Mouse (Mus musculus): ENCODE results near the gene Nr4a2.

The Nr4a2 gene

DNA sequence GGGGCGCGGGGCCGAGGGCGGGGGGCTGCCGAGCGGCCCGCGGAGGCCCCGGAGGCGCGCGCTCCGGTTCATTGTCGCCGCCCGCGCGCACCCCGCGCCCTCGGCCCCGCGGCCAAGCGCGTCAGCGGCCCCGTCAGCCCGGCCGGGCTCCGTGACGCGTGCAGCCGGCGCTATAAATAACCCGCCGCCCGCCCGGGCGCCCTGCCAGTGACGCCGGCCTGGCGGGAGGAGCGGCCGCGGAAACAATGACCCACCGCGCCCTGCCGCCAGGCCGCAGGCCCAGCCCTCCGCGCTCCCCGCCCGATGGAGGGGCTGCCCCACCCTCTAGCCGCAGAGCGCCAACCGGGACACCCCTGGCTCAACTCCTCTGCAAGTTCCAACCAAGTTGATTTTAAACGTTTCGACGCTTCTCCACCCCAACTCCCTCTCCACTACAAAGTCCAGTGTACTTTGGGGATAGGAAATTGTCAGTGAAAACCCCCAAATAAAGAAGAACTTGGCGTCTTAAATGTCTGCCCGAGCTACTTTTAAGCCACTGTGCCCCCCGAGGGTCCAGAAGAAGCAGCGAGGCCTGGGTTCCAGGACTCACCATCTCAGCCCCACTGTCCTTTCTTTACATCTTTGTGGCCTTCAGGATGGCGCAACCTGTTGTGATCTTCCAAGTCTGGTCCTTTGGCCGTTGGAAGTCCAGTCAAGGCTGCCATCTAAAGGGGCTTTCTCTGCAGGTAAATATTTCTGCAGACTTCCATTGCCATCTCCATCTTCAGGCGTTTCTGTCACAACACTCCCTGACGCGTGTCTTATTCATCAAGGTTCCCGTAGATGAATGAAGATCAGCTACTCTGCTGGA lies at the start of gene Nr4a2:
Nr4a2 (minus strand) TSS at position 13 of the 850 bp plus-strand sequence.
- DNase-seq = peak; percentile 92 to 95

DNA sequence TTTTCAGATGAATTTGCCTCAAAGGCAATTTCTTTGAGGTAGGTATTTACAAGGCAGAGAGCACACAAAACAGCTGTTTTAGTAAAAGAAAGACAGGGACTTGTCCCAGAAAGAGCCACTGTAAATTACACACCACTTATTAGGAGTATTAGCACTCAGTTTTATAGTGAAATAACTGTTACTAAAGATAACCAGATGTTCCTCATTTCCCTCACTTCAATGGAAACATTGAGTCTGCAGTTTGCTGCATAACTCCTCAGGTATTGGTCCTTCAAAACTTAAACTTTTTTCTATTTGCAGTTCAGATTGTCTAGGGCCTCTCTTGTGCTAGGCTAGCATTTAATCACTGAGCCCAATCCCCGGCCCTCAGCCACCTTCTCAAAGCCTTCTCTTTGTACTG lies 41.6 kb upstream of the Nr4a2 start:
- DNase-seq = no peak

DNA sequence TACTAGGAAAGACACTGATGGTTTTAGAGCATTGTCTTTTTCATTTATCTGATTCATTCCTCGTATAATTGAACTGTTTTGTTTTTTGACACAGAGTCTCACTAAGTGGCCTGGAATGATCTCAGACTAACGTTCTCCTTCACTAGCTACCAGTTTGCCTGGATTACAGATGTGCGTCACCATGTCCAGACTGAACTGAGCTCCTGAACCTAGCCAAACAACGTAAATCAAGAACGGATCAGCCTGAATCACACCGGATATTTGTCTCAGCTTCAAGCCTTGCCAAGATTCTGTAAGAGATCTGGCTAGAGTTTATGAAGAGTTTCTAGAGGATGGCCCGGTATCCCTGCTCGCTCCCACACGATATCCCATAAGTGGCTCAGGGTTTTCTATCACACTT lies 33.0 kb upstream of the Nr4a2 start:
- no peak for DNase-seq

DNA sequence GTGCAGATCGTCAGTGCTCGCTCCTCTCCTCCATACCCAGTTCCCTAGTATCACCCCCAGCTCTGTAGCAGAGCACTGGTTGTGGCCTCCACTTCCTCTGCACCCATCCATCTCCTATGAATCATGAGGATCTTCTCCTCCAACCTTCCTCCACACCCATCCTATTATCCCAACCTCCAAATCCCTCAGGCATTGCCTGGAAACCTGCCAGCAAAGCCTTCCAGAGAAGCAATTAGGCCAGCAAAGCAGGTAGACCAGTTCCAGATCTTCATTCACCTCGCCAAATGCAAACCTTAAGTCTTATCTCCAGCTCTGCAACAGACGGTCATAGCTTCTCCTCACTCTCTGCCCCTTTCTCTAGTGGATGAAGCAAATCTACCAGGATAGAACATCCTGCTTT lies 26.0 kb upstream of the Nr4a2 start:
- DNase-seq = peak; percentile 31 to 56

DNA sequence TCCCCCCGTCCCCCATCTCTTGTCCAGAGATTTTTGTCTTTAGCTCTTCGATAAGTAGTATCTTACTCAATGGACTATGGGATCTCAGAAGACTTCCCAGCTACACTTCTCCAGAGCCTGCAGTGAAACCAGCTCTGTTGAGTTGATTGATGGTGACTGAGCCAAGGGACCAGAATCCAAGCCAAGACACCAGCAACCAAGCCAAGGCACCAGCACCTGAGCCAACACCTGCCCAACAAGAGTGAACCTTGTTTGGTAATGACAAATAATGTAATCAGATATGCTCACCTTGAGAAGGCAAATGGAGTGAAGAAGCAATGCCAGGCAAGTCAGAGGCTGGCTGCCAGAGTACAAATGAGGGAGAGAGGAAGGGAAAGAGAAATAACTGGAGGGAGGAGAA lies 24.4 kb upstream of the Nr4a2 start:
- DNase-seq = peak; percentile 42 to 51

DNA sequence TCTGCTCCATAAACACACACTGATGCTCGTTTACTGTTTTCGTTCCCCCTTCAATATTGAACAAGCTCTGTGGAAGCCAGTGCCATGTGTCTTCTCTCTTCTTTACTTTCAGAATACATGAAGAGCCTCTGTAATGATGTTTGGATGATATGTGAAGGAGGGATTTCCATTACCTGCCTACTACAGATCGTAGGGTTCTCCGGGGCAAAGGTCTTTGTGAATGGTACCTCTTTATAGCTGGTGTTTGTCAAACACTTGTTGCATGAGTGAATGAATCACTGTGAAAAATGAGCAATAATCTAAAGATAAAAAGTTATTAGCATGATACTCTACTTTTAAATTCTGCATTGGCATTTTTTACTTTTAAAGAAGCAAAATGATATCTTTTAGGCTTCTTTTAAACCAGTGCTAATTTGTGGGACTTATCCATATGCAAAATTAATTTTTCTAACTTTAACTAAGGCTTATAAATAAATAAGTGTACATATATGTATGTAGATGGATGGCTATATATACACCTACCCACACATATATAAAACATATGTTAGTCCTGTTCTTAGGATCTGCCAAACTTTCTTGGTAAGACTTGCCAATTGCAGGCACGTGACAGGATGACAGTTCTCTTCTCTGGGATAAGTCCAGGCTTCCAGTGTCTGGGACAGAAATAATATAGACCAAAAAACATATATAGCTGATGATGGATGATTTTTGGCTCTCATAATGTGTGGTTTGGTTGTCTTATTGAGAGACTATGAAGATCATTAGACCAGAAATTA lies 22.0 kb upstream of the Nr4a2 start:
- DNase-seq = no peak

DNA sequence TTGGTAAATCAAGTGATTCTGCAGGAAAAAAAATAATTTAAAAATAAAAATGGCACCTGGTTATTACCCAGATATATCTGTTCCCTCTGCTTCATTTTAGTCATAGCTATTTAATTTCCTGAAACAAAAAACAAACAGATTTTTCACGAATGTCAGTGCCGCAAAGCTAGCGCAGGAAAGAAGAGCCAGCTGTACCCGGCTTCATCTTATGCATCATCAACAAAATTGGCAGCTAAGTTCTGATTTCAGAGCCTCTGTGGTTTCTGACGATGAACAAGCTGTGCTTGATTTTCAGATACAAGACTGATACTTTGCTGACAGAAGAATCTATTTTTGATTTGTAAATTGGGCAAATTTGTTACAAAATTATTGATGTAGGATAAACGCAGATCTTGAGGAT lies 14.8 kb upstream of the Nr4a2 start:
- DNase-seq = no peak

DNA sequence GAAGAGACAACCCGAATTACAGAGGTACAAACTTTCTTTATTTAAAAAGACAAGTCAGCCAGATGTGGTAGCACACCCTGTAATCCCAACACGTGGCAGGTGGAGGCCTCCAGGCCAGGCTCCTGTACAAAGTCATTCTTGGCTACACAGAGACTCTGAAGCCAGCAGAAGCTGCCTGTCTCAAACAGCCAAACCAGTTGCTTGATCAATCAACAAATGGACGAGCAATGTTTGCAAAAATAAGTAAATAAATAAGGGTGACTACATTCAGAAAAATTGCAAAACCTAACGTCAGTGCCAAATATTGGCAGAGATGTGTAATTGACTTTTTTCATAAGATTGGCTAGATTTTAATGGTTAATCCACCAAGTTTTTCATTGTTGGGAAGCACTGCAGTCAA lies 3.7 kb upstream of the Nr4a2 start:
- no peak for DNase-seq

DNA sequence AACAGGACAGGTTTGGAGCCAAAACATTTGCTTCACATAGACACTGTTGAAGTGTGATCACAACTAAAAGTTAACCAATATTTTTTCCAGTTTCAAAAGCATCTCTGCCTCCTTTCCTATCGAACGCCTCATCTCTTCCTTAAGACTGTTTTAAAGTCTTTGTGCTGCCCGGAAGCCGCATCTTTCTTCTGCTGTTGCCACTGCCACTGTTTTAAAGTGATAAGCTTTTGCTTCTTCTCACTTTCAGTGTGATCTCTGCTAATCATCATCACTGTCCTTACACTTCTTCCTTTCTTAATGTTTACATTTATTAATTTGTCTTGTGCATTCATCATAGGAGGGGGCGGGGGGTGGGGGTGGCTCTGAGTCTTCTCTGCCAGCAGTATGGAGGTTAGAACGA lies 2.1 kb upstream of the Nr4a2 start:
- no peak for DNase-seq

DNA sequence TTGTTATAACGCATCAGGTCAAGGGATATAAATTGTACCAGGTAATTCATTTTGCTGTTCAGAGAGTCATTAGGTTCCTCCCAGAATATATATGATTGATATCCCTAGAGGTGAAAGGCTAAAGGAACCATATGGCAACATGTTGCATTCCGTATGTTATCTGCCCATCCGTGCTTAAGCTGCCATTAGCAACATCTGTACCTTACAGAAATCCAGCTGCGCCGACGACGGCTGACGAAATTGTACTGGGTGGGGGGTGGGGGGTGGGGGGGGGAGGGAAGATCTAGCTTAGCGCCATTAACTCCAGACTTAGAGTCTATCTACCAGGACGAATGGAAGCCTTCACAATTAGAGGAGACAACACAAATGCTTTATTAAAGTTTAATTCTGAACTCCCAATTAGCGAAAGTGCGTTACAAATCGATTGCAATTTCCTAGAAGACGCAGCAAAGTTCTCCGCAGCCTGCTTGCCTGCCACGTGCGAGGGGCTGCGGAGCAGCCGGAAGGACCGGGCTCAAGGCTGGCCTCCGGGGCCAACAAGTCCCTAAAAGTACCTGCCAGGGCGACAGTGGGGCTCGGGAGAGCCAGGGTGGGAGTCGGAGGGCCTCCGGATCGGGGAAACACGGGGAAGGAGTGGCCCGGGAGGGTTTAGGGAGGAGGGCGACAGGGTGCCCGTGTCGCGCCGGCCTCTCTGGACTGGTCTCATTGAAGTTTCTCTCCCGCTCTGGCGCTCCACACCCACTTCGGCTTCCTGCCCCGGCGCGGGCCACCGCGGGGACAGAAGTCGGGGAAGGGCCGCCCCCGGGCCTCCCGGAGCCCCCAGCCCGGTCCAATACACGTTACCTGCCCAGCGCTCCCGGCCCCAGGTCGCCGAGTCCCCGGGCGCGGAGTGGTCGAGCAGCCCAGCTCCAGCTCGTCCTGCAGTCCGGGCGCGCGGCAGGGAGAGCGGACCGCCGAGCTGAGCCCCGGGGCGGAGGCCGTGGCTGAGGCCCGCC lies 520 bp downstream of the Nr4a2 start:
- DNase-seq = peak; percentile 59 to 67

DNA sequence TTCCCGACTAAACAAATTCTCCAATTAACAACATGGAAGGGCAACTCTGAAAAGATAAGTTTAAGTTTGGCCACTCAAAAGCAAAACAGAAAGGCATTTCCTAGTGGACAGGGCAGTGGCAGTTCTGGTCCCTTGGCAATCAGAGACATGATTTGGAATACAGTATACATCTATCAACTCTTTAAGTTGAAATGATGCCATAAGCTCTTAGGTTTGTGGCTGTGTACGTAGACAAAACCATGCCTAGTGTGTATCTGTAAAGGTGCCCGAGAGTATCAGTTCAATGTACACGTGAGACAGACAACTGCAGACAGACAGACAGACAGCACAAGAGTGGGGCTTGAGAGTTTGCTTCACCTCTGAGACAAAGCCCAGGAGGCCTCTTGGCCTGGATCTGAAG lies 2.7 kb downstream of the Nr4a2 start:
- no peak for DNase-seq

DNA sequence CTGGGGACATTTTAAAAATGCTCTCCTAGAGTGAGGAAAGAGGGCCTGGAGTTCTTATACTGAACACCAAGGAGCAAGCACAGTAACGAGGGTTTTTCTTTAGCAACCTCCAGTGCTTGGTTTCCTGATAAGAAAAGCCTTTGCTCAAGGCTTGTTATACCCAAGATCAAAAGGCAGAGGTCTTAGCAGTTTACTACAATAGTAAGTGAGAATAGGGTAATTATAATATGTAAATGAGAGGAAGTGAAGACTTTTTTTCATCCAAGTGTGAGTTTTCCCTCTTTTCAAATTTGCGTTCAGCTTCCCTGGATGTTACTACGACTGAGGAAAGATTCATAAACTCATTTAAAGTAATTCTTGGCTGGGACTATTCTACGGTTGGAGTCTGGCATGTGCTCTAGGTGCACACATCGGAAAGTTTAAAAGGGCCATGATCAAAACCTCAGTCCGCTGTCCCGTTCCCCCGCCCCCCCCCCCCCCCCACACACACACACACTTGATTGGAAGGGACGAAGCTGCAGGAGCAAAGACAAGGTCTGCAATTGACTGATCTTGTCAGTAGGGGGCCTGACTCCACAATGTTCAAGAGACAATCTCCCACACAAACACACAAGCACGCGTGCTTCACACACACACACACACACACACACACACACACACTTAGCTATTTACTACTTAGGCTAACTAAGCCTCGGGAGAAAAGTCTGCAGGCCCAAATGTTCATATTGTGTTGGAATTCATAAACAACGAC lies 6.4 kb downstream of the Nr4a2 start:
- DNase-seq = peak; percentile 81 to 82

DNA sequence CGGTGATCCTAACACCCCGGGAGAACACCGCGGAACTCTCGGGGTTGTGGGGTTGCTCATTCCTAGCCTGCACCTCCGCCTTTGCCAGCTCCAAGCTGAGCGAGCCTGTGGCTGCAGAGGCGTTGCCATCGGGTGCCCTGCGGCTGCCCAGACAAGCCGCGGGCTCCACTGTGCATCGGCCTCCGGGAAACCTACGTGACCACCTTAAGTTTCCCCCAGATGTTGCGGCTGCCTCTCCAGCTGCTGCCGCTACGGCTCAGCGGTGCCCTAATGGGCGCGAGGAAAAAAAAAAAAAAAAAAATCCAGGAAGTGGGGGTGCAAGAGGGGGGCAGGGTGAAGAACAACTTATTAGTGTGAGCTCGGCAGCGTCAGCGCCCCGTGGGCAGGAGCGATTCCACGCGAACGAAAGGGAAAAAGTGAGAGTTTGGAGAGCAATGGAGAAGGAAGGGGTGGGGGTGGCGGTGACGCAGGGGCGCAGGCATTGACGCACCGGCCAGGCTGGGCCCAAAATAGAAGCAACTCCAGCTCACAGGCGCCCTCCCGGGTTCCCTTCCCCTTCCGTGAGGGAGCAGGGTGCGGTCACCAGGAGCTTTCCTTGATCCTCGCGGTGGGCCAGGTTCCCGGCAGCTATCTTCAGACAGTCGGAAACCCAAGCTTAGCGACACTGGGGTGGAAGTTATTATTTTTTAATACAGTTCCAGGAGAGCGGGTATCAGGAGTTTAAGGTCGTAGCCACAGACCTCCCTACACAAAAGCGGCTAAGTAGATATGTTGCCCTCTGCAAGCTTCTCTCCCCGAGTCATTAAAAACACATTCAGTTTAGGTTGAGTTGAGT lies 7.2 kb downstream of the Nr4a2 start:
- peak; percentile 85 to 89 for DNase-seq

DNA sequence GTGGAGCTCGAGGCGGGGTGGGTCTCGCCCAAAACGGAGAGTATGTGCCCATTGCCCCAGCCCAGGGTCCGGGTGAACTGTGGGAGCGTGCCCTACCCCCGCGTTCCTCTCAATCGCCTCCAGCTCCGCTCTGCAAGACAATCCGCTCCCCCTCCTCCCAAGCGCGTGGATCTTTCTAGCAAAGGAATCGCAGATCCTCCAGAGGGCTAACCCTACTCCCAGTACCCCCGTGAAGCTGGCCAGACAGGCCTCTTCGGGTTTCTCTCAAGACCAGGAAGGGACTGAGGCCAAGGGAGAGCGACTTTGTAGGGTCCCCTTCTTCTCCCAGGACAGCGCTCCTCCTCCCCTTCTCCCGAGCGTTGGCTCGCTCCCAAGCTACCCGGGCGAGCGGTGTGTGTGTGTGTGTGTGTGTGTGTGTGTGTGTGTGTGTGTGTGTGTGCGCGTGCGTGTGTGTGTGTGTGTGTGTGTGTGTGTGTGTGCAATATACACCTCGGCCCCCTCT lies 7.9 kb downstream of the Nr4a2 start:
- peak; percentile 75 to 78 for DNase-seq

DNA sequence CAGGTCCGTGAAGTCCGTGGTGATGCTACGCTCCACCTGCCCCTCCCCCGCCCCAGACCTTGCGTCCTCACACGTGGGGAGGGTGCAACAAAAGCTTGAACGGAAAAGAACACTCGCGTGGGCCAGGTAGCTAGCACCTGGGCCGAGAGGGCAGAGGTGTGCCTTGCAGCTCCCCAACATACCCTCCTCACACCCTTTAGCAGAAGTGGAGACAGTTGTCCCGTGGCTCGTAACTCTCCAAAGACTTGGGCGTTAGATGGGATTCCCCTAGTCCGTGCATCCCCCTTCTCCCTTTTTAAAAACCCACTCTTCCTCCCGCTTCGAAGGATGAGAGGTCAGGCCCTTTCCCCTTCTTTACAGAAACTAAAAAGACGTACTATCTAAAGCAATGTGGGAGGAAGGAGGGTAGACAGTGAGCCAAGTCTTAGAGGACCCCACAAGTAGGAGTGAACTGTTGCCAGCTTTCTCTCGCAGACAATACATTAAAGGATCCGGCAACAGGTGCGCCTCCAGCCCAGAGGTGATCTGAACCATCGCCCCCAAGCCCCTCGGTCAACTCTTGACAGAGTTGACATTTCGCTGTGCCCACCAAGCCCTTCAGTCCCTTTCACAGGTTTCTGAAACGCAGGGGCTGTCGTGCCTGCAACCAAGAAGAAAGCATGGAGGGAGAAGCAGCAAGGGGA lies 8.5 kb downstream of the Nr4a2 start:
- peak; percentile 39 to 52 for DNase-seq

DNA sequence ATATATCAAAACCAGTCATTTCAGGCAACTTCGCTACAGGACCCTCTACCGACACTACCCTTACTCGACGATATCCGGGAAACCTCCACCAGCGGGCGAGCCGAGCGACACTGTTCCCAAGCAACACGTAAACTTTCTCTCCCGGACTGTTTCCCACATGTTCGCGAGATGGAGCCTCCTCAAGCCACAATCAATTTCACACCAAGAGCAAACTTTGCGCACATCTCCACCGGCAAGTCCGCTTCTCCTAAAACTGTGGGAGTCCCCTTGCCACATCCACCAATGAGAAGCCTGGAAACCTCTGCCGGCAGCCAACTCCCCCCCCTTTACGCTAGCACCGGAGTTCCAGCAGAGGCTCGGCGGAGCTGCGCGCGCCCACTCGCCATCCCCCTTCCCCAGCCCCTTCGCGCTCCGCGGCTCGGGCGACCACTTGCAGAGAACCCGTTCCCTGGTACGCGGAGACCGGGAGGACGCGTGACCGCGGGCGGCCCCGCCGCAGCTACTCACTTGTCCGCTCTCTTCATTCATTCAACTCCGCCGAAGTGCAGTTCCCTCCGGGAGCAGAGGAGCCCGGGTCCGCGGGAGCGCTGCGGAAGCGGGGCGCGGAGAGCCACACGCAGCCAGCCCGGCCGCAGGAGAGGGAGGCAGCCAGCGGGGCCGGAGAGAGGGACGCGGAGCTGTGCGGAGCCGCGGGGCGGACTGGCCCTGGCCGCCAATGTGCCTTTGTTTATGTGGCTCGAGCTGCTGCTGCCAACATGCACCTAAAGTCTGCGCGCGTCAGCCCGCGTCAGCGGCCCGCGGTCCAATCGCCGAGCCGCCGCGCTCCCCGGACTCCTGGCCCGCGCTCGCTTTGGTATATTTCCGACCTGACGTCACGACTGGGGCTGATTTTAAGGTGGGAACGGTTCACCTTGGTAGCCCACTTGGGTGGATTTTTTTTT lies 9.3 kb downstream of the Nr4a2 start:
- DNase-seq = peak; percentile 80 to 90

DNA sequence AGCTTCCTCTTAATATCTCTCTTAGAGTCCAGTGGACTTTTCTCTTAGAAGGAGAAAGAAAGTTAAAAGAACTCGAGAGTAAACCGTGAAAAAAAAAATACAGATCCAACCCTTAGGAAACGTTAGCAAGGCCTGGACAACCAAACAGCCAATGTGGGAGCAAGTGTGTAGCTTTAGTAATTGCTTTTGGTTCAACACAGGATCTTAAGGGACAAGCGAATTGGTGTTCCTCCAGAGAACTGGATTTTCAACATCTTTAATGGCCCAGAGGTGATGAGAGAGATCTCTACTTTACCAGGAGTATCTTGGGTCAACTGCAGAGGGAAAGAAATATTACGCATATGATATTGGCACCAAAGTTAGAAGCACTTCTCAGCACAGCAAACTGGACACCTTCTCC lies 10.4 kb downstream of the Nr4a2 start:
- DNase-seq = no peak

DNA sequence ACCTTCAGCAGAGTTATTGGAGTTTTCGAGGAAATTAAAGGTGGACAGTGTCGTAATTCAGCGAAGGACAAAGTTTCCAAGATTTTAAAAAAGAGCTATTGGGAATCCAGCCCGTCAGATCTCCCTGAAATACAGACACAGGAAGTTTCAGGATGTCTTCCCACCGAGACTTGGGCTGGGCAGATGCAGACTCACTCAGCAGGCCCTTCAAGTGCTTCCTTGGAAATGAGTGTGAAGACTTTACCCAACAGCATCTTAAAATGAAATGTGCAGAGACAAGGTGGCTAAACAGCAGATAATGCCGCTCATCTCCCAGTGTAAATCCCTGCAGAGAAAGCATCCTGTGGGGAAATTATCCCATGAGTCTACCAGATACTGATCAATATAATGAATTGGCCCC lies 10.9 kb downstream of the Nr4a2 start:
- DNase-seq = no peak
